Mouse (Mus musculus): ENCODE data around the gene Stk11.

GRCm38 (mm10) chr10:80148610-80149290 lies 33.1 kb downstream of the Stk11 start:
- no peak for TF ChIP-seq CTCF (IDR thresholded peaks at IDR 0.05; ENCODE audit: low read depth, low read length)
- no peak for TF ChIP-seq POLR2AphosphoS5 (IDR thresholded peaks at IDR 0.05; ENCODE audit: insufficient replicate concordance, low read depth, low read length)
- no peak for TF ChIP-seq TAL1 (conservative IDR thresholded peaks at IDR 0.05; ENCODE audit: low read depth, low read length)
